Mouse (Mus musculus) stomach, embryonic 14.5 days (tissue): Measurements from ENCODE around the gene Inpp5d. TPM values are rescaled to one million over a fixed set of nuclear protein-coding genes. Genes with fewer than 3 reads are reported as not detected.

Experiments
- ATAC-seq: fragments of 200-750 bp; cut with Nextera tagmentation; 2 replicates; pipeline ENCODE4 v1.8.0; 2017; ENCODE audit warnings: low read depth, moderate TSS enrichment; ENCODE audit not compliant: insufficient number of reproducible peaks, insufficient read depth, low FRiP score
- H3K27ac ChIP-seq: fragments of 300-500 bp; sonication (generic); 2 replicates; pipeline ENCODE4 v1.5.1; 2014; ENCODE audit warnings: mild to moderate bottlenecking, low read length, moderate library complexity, mixed read lengths
- H3K27me3 ChIP-seq: fragments of 300-500 bp; sonication (generic); 2 replicates; pipeline ENCODE4 v1.6.1; 2014; ENCODE audit warnings: low read length, control low read depth, mixed read lengths; ENCODE audit not compliant: control insufficient read depth, insufficient read depth
- H3K36me3 ChIP-seq: fragments of 300-500 bp; sonication (generic); 2 replicates; pipeline ENCODE4 v1.6.1; 2014; ENCODE audit warnings: mild to moderate bottlenecking, control low read depth, low read length, moderate library complexity, mixed read lengths; ENCODE audit not compliant: control insufficient read depth, insufficient read depth
- H3K4me1 ChIP-seq: fragments of 300-500 bp; sonication (generic); 2 replicates; pipeline ENCODE4 v1.6.1; 2014; ENCODE audit warnings: low read length, control low read depth, mixed read lengths; ENCODE audit not compliant: control insufficient read depth, insufficient read depth
- H3K4me2 ChIP-seq: fragments of 300-500 bp; sonication (generic); replicated peaks from 2 replicates; pipeline ENCODE4 v1.6.1; 2014; ENCODE audit warnings: low read depth, low read length, control low read depth
- H3K4me3 ChIP-seq: fragments of 300-500 bp; sonication (generic); 2 replicates; pipeline ENCODE4 v1.5.1; 2014; ENCODE audit warnings: low read depth, low read length, control low read depth
- H3K9ac ChIP-seq: fragments of 300-500 bp; sonication (generic); replicated peaks from 2 replicates; pipeline ENCODE4 v1.6.1; 2014; ENCODE audit warnings: low read depth, mild to moderate bottlenecking, control low read depth, low read length, moderate library complexity, mixed read lengths
- H3K9me3 ChIP-seq: fragments of 300-500 bp; sonication (generic); 2 replicates; pipeline ENCODE4 v1.6.1; 2016; ENCODE audit warnings: low read depth, low read length, control low read depth; ENCODE audit not compliant: control insufficient read depth
- WGBS: fragments of 180-500 bp; shearing (Covaris S2); extraction: QIAGEN DNeasy Blood & Tissue Kit; methylation state at CpG from one replicate; pipeline ENCODE4 v1.1.7; 2014; 5-methylcytosine and 5-hydroxymethylcytosine counted together
- polyA plus RNA-seq: library from polyadenylated mRNA; unstranded; fragments of >200 nt; fragmentation: Nextera tagmentation; extraction: Ambion mirVana; gene quantifications from 2 replicates; pipeline ENCODE4 v1.2.1, GENCODE M21; 2014

Inpp5d gene
- polyA plus RNA-seq, 1 experiment from 2014 or later = 5.3 TPM

DNA sequence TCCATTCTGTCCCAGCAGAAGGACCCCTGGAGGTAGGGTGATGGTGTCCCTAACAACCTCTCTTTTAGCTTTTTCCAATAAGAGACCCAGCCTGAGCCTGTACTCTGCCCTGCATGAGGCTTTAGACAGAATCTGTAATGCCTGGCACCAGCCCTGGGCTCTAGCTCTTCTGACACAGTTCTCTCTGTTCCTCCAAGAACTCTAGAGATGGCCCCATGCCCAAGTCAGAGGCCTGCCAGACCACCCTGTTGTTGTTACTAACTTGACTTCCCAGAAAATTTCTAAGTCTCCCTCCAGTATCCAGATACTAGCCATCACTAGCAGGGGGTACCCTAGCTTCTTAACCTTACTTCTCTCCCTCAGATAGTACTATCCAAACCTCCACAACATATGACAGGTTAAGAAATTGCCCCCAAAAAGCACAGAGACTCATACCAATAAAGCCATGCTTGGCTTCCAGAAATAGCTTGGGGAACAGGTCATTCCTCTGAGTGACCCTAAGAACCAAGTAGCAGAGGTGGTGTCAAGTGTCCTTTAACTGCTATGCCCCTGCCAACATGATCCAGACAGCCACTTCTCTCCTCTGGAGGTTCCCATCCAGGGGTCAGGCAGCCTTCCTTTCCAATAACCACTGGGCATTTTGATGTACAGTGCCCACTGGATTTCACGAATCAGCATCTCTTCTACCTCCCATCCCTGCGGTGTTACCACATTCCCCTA lies 5.4 kb upstream of the Inpp5d start:
- Histone ChIP-seq H3K4me1 (no peaks in the 10 kb centered on the region), H3K4me3 (no peak overlapping the region), H3K27ac (no peak overlapping the region), H3K27me3 (no peaks in the 10 kb centered on the region), H3K9ac (no peak overlapping the region), H3K9me3 (no peaks in the 10 kb centered on the region), H3K4me2 (no peak overlapping the region), H3K36me3 (no peaks in the 10 kb centered on the region)
- WGBS = 89% methylated on average over 2 of the region's 2 CpGs
- no peak for ATAC-seq

GRCm38 (mm10) chr1:87620693-87621092 lies 581 bp downstream of the Inpp5d start:
- H3K4me2 ChIP-seq = no peak overlapping the region; the same call in 1 of the 2 replicates
- WGBS = 76% methylated on average over 6 of the region's 6 CpGs
- H3K27ac ChIP-seq = peak overlapping the region; percentile 13; the same call in 1 of the 2 replicates
- H3K9me3 ChIP-seq = no peaks in the 10 kb centered on the region
- no peaks in the 10 kb centered on the region for H3K27me3 ChIP-seq
- no peaks in the 10 kb centered on the region for H3K36me3 ChIP-seq
- peak overlapping the region; percentile 6; the same call in 1 of the 2 replicates for H3K4me3 ChIP-seq
- H3K4me1 ChIP-seq = no peaks in the 10 kb centered on the region
- no peak; the same call in 1 of the 2 replicates for ATAC-seq
- no peak overlapping the region for H3K9ac ChIP-seq

- H3K4me2 ChIP-seq = no peak overlapping the region
- H3K27me3 ChIP-seq = no peaks in the 10 kb centered on the region
- no peak for ATAC-seq
- no peaks in the 10 kb centered on the region for H3K9me3 ChIP-seq
- WGBS = 87% methylated on average over 9 of the region's 9 CpGs
- no peaks in the 10 kb centered on the region for H3K4me1 ChIP-seq
- no peak overlapping the region for H3K9ac ChIP-seq
- peak overlapping the region; percentile 6; the same call in 1 of the 2 replicates for H3K4me3 ChIP-seq
- no peak overlapping the region for H3K27ac ChIP-seq
- H3K36me3 ChIP-seq = no peaks in the 10 kb centered on the region
These were observed 1.2 kb downstream of the Inpp5d start for GRCm38 (mm10) chr1:87621146-87621857.

DNA sequence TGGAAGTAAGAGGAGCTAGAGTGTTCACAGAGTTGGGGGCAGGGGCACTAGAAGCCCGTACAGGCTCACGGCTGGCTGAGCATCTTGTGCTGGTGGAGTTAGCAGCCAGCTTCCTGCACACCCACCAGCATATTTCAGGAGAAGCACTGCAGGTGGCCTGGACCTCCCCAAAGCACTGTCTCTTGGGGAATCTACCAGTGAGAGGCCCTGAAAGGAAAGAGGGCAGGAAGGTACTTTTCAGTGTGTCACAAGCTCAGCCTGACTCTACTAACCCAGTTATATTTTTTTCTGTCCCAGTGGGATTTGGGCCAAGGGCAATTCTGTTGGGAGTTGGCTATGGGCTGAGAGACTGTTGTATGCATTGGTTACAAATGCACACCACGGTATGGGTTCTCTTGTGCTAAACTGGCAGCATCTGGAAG lies 1.8 kb downstream of the Inpp5d start:
- no peak for ATAC-seq
- no peak overlapping the region for H3K4me3 ChIP-seq
- 60% methylated on average over 3 of the region's 3 CpGs for WGBS

GRCm38 (mm10) chr1:87623977-87624666 lies 4.0 kb downstream of the Inpp5d start:
- H3K4me3 ChIP-seq = no peak overlapping the region
- ATAC-seq = no peak
- no peak overlapping the region for H3K4me2 ChIP-seq
- no peak overlapping the region for H3K27ac ChIP-seq
- 65% methylated on average over 1 of the region's 1 CpGs for WGBS
- no peaks in the 10 kb centered on the region for H3K4me1 ChIP-seq
- H3K36me3 ChIP-seq = no peaks in the 10 kb centered on the region
- no peaks in the 10 kb centered on the region for H3K9me3 ChIP-seq
- H3K27me3 ChIP-seq = no peaks in the 10 kb centered on the region
- H3K9ac ChIP-seq = no peak overlapping the region

More for the DNA sequence above, 1.8 kb downstream of the Inpp5d start:
- Histone ChIP-seq H3K4me1 (no peaks in the 10 kb centered on the region), H3K27ac (no peak overlapping the region), H3K4me2 (no peak overlapping the region), H3K36me3 (no peaks in the 10 kb centered on the region), H3K9ac (no peak overlapping the region), H3K27me3 (no peaks in the 10 kb centered on the region), H3K9me3 (no peaks in the 10 kb centered on the region)

DNA sequence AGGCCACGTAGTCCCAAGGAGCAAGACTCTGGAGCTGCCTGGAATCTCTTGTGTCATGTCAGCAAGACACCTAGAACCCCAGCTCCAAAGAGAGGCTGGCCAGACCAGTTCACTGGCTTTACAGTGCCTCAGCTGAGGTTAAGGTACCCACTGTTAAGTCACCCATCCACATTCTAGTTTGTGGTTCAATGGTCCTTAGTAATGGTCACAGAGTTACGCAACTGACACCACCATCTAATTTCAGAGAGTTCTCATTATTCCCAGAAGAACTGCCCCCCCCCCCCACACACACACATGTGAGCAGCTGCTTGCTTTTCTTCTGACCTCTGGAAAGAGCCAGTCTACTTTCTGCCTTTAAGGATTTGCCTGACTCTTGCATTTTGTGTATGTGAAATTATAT lies 4.7 kb downstream of the Inpp5d start:
- 91% methylated on average over 2 of the region's 2 CpGs for WGBS
- Histone ChIP-seq H3K4me1 (no peaks in the 10 kb centered on the region), H3K4me3 (no peak overlapping the region), H3K9ac (no peak overlapping the region), H3K4me2 (no peak overlapping the region), H3K36me3 (no peaks in the 10 kb centered on the region), H3K27ac (no peak overlapping the region), H3K9me3 (no peaks in the 10 kb centered on the region), H3K27me3 (no peaks in the 10 kb centered on the region)
- no peak for ATAC-seq

- no peak overlapping the region for H3K4me3 ChIP-seq
- H3K27ac ChIP-seq = no peak overlapping the region
- ATAC-seq = no peak
- no peaks in the 10 kb centered on the region for H3K4me1 ChIP-seq
- no peaks in the 10 kb centered on the region for H3K36me3 ChIP-seq
- H3K9me3 ChIP-seq = no peaks in the 10 kb centered on the region
- 74% methylated on average over 6 of the region's 6 CpGs for WGBS
- no peak overlapping the region for H3K9ac ChIP-seq
- H3K27me3 ChIP-seq = no peaks in the 10 kb centered on the region
- H3K4me2 ChIP-seq = no peak overlapping the region
These were observed 5.3 kb downstream of the Inpp5d start for GRCm38 (mm10) chr1:87625254-87626025.

DNA sequence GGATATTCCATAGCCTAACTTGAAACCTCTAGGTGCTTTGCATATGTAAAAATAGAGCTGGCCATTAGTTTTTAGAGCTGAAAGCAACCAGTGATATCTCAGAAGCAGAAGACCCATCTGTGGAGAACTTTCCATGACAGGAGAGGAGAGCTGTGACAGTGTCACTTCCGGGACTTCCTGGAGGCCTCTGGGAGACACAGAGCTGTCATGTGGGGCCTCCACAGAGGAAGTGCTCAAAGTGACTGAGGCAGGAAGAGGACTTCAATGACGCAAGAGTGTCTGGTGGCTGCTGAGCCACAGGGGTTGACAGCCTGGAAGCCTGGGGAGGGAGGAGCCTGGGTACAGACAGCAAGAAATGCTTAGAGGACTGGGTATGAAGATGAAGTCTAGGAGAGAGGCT lies 6.2 kb downstream of the Inpp5d start:
- 51% methylated on average over 2 of the region's 2 CpGs for WGBS
- Histone ChIP-seq H3K27ac (no peak overlapping the region), H3K4me1 (no peaks in the 10 kb centered on the region), H3K36me3 (no peaks in the 10 kb centered on the region), H3K4me2 (no peak overlapping the region), H3K9ac (no peak overlapping the region), H3K9me3 (no peaks in the 10 kb centered on the region), H3K27me3 (no peaks in the 10 kb centered on the region), H3K4me3 (no peak overlapping the region)
- peak; percentile 37; the same call in 1 of the 2 replicates for ATAC-seq
